In the genomic region with DNA sequence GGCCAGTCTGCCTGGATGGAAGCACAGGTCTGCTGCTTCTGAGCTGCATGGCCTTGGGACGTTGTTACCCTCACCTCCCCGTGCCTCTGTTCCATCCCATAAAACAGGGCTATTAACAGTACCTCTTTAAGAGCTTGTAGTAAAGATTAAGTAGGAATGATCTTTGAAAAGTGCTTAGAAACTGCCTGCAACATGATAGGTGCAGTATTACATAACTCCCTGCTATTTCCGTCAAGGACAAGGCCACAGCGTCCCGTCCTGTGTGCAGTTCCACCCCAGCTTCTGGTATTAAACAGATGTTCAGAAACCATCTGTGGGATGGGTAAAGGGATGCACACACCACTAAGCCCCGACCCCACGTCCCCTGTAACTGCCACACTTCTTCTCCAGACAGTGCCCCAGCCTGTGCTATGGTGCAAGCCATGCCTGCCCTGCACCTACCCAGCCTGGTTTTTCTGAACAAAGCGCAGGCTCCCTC, we compare ENCODE assay signal across 8 mouse cellular contexts.
DNase-seq lines count a peak whose midpoint lies in the region; ATAC-seq and TF ChIP-seq lines count a peak whose summit lies in the region.

No protein-coding gene starts in this region.

- no peak overlapping the region for H3K4me3 ChIP-seq in lung, postnatal 0 days (ENCODE audit: low read depth, low read length)
- H3K4me3 ChIP-seq in heart, embryonic 16.5 days (ENCODE audit: low read length): no peak overlapping the region
- no peak overlapping the region for H3K4me3 ChIP-seq in myocyte

- no peak for TF ChIP-seq POLR2A in myocyte (IDR thresholded peaks at IDR 0.05; ENCODE audit: insufficient read length, low read depth)

- H3K36me3 ChIP-seq in lung, postnatal 0 days (ENCODE audit: insufficient read depth, low read length): no peaks in the 10 kb centered on the region
- peaks cover 2% of the 10 kb centered on the region; the same call in 1 of the 2 replicates for H3K36me3 ChIP-seq in heart, embryonic 16.5 days (ENCODE audit: control insufficient read depth, insufficient read depth)
- H3K36me3 ChIP-seq in myocyte (ENCODE audit: control insufficient read depth, insufficient read depth): no peaks in the 10 kb centered on the region

- H3K4me1 ChIP-seq in lung, postnatal 0 days (ENCODE audit: insufficient read depth, low read depth, low read length): peaks cover 13% of the 10 kb centered on the region; the same call in 1 of the 2 replicates
- peaks cover 69% of the 10 kb centered on the region for H3K4me1 ChIP-seq in heart, embryonic 16.5 days (ENCODE audit: control insufficient read depth, insufficient read depth, low read length)

- no peak for TF ChIP-seq CTCF in lung, postnatal 0 days (IDR thresholded peaks at IDR 0.05)

- H3K27me3 ChIP-seq in lung, postnatal 0 days (replicated peaks; ENCODE audit: insufficient read depth, low read length): no peaks in the 10 kb centered on the region
- no peaks in the 10 kb centered on the region for H3K27me3 ChIP-seq in heart, embryonic 16.5 days (ENCODE audit: control insufficient read depth, insufficient read depth, low read length)
- H3K27me3 ChIP-seq in myocyte (ENCODE audit: control insufficient read depth, insufficient read depth, insufficient read length): no peaks in the 10 kb centered on the region

- intact Hi-C loops in left cerebral cortex, postnatal 14 days (cut with DNase I): no loop called here

- DNase-seq in frontal cortex, postnatal 14 days (ENCODE audit: low spot score in 2 of 2): no peak
- peak; percentile 46 for DNase-seq in lung, postnatal 0 days (ENCODE audit: low spot score)
- no peak for DNase-seq in lung, postnatal 10 days
- no peak for DNase-seq in left cerebral cortex, postnatal 14 days (ENCODE audit: low spot score in 2 of 2)
- no peak for DNase-seq in frontal cortex, postnatal 10 days (ENCODE audit: low spot score in 2 of 2)

- H3K9me3 ChIP-seq in lung, postnatal 0 days (ENCODE audit: low read length): no peaks in the 10 kb centered on the region
- no peaks in the 10 kb centered on the region for H3K9me3 ChIP-seq in heart, embryonic 16.5 days (replicated peaks; ENCODE audit: control insufficient read depth, low read length)

- peaks cover 96% of the 10 kb centered on the region for H3K79me2 ChIP-seq in myocyte (ENCODE audit: control insufficient read depth, insufficient read depth)

- H3ac ChIP-seq in myocyte (ENCODE audit: control insufficient read depth, insufficient read length): no peak overlapping the region

- no peak overlapping the region for H3K27ac ChIP-seq in lung, postnatal 0 days (ENCODE audit: low read length)
- H3K27ac ChIP-seq in heart, embryonic 16.5 days (ENCODE audit: low read length): peak overlapping the region; percentile 88

- H3K9ac ChIP-seq in lung, postnatal 0 days (replicated peaks; ENCODE audit: low read depth): no peak overlapping the region
- peak overlapping the region; percentile 62 for H3K9ac ChIP-seq in heart, embryonic 16.5 days (ENCODE audit: low read length)

- ATAC-seq in frontal cortex, adult (ENCODE audit: low TSS enrichment): peak; percentile 15
- ATAC-seq in lung, postnatal 0 days: 0 out of 2 replicates have a peak, but pooled peaks have one; percentile 20
- ATAC-seq in heart, embryonic 16.5 days (replicated peaks; ENCODE audit: extremely low read depth, insufficient read depth, low FRiP score): peak; percentile 49; the same call in 1 of the 2 replicates

- no peak overlapping the region for H3K4me2 ChIP-seq in lung, postnatal 0 days (replicated peaks; ENCODE audit: low read depth, low read length)
- 0 out of 2 replicates have a peak overlapping the region, but pooled peaks have one; percentile 4 for H3K4me2 ChIP-seq in heart, embryonic 16.5 days (ENCODE audit: low read depth, low read length)
- H3K4me2 ChIP-seq in myocyte (ENCODE audit: low read depth): peak overlapping the region; percentile 13

- WGBS in lung, postnatal 0 days: 37% methylated on average over 8 of the region's 8 CpGs
- 30% methylated on average over 8 of the region's 8 CpGs for WGBS in heart, embryonic 16.5 days

- TF ChIP-seq EP300 in lung, postnatal 0 days (IDR thresholded peaks at IDR 0.05): no peak

TF ChIP-seq in myocyte, 11 proteins besides CTCF, POLR2A, EP300 and RAD21:
- no peak for TF ChIP-seq E2F4 (IDR thresholded peaks at IDR 0.05; ENCODE audit: insufficient read depth)
- TF ChIP-seq SRF (IDR thresholded peaks at IDR 0.05; ENCODE audit: control insufficient read depth, insufficient read length, low read depth): no peak
- TF ChIP-seq CEBPB (IDR thresholded peaks at IDR 0.05; ENCODE audit: insufficient read depth, poor library complexity, severe bottlenecking): peak; percentile 30; the same call in 1 of the 2 replicates
- TF ChIP-seq POLR2AphosphoS2 (IDR thresholded peaks at IDR 0.05; ENCODE audit: insufficient read length, low read depth): peak; percentile 20
